Mouse (Mus musculus) ES-Bruce4 (cell line): ENCODE data around the gene Zfp697.

Experiments
- CTCF ChIP-seq: IDR thresholded peaks from one replicate; pipeline ENCODE4 v1.8.1; 2011; ENCODE audit warnings: low read depth, low read length
- EP300 ChIP-seq: IDR thresholded peaks from 2 replicates; pipeline ENCODE4 v1.6.1; 2011; ENCODE audit warnings: low read depth, low read length; ENCODE audit not compliant: insufficient read depth
- POLR2A ChIP-seq: IDR thresholded peaks from one replicate; pipeline ENCODE4 v1.8.1; 2011; ENCODE audit warnings: low read length; ENCODE audit not compliant: insufficient read depth

GRCm38 (mm10) chr3:98782181-98782868 is 400.1 kb downstream of the Zfp697 start:
- TF ChIP-seq CTCF (no peak), POLR2A (no peak), EP300 (no peak)
